Mouse (Mus musculus) kidney, postnatal 0 days (tissue): ENCODE data around the gene Dusp22. TPM values are rescaled to one million over a fixed set of nuclear protein-coding genes. Genes with fewer than 3 reads are reported as not detected.

Experiments
- ATAC-seq: fragments of 200-750 bp; cut with Nextera tagmentation; replicated peaks from 2 replicates; pipeline ENCODE4 v1.8.0; 2017; ENCODE audit warnings: low read depth, moderate number of reproducible peaks, moderate TSS enrichment, moderate library complexity; ENCODE audit not compliant: low FRiP score
- DNase-seq: peaks from one replicate; pipeline ENCODE4 v3.0.0-alpha.2; 2016; ENCODE audit warnings: low spot score
- H3K27ac ChIP-seq: fragments of 300-500 bp; sonication (generic); 2 replicates; pipeline ENCODE4 v1.5.1; 2014; ENCODE audit warnings: mild to moderate bottlenecking
- H3K27me3 ChIP-seq: fragments of 300-500 bp; sonication (generic); 2 replicates; pipeline ENCODE4 v1.6.1; 2014; ENCODE audit warnings: low read length, mixed read lengths; ENCODE audit not compliant: insufficient read depth
- H3K36me3 ChIP-seq: fragments of 300-500 bp; sonication (generic); 2 replicates; pipeline ENCODE4 v1.6.1; 2014; ENCODE audit warnings: low read length, mixed read lengths; ENCODE audit not compliant: insufficient read depth
- H3K4me1 ChIP-seq: fragments of 300-500 bp; sonication (generic); replicated peaks from 2 replicates; pipeline ENCODE4 v1.6.1; 2014; ENCODE audit warnings: antibody characterized with exemption, low read length, mixed read lengths; ENCODE audit not compliant: insufficient read depth
- H3K4me2 ChIP-seq: fragments of 300-500 bp; sonication (generic); 2 replicates; pipeline ENCODE4 v1.6.1; 2014; ENCODE audit warnings: mild to moderate bottlenecking, low read length, moderate library complexity, mixed read lengths
- H3K4me3 ChIP-seq: fragments of 300-500 bp; sonication (generic); replicated peaks from 2 replicates; pipeline ENCODE4 v1.5.1; 2014; ENCODE audit warnings: low read depth, low read length
- H3K9ac ChIP-seq: fragments of 300-500 bp; sonication (generic); 2 replicates; pipeline ENCODE4 v1.6.1; 2014; ENCODE audit warnings: low read depth, low read length
- H3K9me3 ChIP-seq: fragments of 300-500 bp; sonication (generic); replicated peaks from 2 replicates; pipeline ENCODE4 v1.6.1; 2016; ENCODE audit warnings: low read length, inconsistent platforms, mixed read lengths
- CTCF ChIP-seq: IDR thresholded peaks from 2 replicates; pipeline ENCODE4 v1.5.1; 2016; ENCODE audit warnings: antibody characterized with exemption, low read depth, mild to moderate bottlenecking, moderate library complexity
- WGBS: fragments of 180-500 bp; shearing (Covaris S2); extraction: QIAGEN DNeasy Blood & Tissue Kit; methylation state at CpG from one replicate; pipeline ENCODE4 v1.1.7; 2014; 5-methylcytosine and 5-hydroxymethylcytosine counted together
- polyA plus RNA-seq: library from polyadenylated mRNA; unstranded; fragments of >200 nt; fragmentation: Nextera tagmentation; extraction: Ambion mirVana; gene quantifications from 2 replicates; pipeline ENCODE4 v1.2.1, GENCODE M21; 2015

The Dusp22 gene
- polyA plus RNA-seq, 1 experiment from 2014 or later: 18.0 TPM

DNA sequence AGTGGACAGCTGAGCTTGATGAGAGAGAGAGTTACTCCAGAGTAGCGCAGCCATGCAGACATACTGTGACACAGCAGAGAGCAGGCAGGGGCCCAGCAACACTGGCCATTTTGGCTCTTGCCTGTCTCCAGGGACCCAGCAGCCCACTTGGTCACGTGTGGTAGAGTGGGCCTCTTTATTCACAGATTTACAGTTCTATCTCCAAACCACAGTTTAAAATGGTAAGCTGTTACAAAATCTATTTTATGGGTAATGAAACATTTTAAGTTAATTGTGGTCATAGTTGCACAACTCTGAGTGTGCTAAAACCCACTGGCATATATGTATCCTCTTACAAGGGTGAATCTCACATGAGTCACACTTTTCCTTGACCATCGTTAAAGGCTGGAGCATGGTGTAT, 9.5 kb downstream of the Dusp22 start:
- DNase-seq (no peak), ATAC-seq (no peak)
- H3K36me3 ChIP-seq: no peaks in the 10 kb centered on the region
- no peak overlapping the region for H3K4me2 ChIP-seq
- H3K4me1 ChIP-seq: no peaks in the 10 kb centered on the region
- H3K27ac ChIP-seq: no peak overlapping the region
- H3K4me3 ChIP-seq: no peak overlapping the region
- 87% methylated on average over 3 of the region's 3 CpGs for WGBS
- H3K9ac ChIP-seq: no peak overlapping the region
- H3K27me3 ChIP-seq: no peaks in the 10 kb centered on the region
- no peak for TF ChIP-seq CTCF
- no peaks in the 10 kb centered on the region for H3K9me3 ChIP-seq

DNA sequence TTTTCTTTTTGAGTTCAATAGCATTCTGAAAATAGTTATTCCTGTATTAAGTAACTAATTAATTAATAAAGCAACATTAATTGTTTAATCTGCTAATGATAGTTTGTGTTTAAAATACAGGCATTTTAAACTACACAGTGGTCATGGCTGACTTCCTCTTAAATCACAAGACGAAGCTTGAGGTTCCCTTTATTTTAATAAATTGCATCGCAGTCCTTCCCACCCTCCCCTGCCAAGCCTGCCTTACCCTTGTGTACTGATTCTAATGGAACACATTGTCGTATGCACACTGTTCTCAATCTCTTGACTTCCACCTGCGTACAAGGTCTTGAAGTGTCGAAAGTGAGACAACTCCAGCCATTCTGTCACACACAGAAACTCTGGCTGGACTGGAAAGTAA, 14.1 kb downstream of the Dusp22 start:
- no peak overlapping the region for H3K9ac ChIP-seq
- 90% methylated on average over 5 of the region's 5 CpGs for WGBS
- no peak overlapping the region for H3K27ac ChIP-seq
- no peaks in the 10 kb centered on the region for H3K27me3 ChIP-seq
- H3K4me1 ChIP-seq: no peaks in the 10 kb centered on the region
- H3K4me3 ChIP-seq: no peak overlapping the region
- no peaks in the 10 kb centered on the region for H3K36me3 ChIP-seq
- DNase-seq: no peak
- no peak overlapping the region for H3K4me2 ChIP-seq
- TF ChIP-seq CTCF: no peak
- no peak for ATAC-seq
- no peaks in the 10 kb centered on the region for H3K9me3 ChIP-seq

DNA sequence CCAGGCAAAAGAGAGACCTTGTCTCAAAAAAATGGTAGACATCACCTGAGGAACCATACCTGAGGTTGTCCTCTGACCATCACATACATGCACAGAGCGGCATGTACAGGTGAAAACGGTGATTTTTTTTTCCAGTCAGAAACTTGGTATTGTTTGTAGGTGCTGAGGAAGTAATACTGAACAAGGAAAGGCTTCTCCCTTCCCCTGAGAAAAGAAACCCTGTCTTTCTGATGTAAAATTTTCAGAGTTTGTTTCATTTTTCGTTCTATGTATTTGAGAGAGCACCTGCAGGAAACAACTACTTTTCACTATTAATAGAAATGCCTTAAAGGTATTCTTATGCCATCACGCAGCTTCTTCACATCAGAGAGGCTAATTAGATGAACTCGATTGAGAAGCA, 19.0 kb downstream of the Dusp22 start:
- no peak overlapping the region for H3K4me2 ChIP-seq
- no peak overlapping the region for H3K9ac ChIP-seq
- no peaks in the 10 kb centered on the region for H3K36me3 ChIP-seq
- no peak for ATAC-seq
- H3K4me1 ChIP-seq: no peaks in the 10 kb centered on the region
- no peak for DNase-seq
- H3K9me3 ChIP-seq: no peaks in the 10 kb centered on the region
- H3K27me3 ChIP-seq: no peaks in the 10 kb centered on the region
- H3K4me3 ChIP-seq: no peak overlapping the region
- H3K27ac ChIP-seq: no peak overlapping the region
- TF ChIP-seq CTCF: no peak
- 97% methylated on average over 5 of the region's 5 CpGs for WGBS

DNA sequence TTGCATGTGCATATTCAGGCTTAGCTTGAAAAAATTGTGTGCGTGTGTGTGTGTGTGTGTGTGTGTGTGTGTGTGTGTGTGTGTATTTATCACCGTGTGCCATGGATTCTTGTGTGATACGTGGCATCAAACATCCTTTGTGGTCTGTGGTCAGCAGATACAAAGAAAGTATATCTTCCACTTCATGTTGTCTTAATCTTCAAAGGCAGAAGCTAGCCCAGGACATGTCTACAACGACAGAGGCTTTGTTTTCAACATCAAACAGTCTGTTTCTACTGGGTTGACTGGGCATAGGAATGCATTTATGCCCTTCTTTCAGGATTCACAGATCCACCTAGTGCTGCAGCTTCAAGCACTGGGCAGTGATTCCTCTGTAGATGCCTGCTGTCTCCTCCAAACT, 22.1 kb downstream of the Dusp22 start:
- no peak overlapping the region for H3K4me3 ChIP-seq
- no peak overlapping the region for H3K9ac ChIP-seq
- no peaks in the 10 kb centered on the region for H3K36me3 ChIP-seq
- no peak for DNase-seq
- no peak for ATAC-seq
- no peaks in the 10 kb centered on the region for H3K27me3 ChIP-seq
- no peak overlapping the region for H3K4me2 ChIP-seq
- no peak for TF ChIP-seq CTCF
- no peak overlapping the region for H3K27ac ChIP-seq
- H3K4me1 ChIP-seq: no peaks in the 10 kb centered on the region
- H3K9me3 ChIP-seq: no peaks in the 10 kb centered on the region
- WGBS: 73% methylated on average over 4 of the region's 4 CpGs

DNA sequence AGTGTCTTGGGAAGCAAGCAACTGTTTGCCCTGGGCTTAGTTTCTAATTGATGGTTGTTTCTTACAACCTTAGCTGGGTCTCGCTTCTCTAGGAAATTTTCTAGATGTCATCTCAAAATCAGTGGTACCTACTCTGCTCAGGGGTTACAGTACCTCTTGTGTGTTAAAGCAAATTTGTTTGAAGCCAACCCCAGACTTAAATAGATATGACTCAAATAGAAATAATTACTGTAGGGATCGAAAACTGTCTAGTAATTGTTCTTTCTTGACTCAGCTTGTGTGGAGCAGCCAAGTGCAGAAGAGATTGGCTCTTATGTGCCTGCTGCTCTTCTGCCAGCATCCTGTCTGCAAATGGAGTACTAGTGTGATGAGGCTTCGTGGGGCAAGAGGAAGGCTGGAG, 22.5 kb downstream of the Dusp22 start:
- Histone ChIP-seq H3K4me1 (no peaks in the 10 kb centered on the region), H3K9me3 (no peaks in the 10 kb centered on the region), H3K27me3 (no peaks in the 10 kb centered on the region), H3K9ac (no peak overlapping the region), H3K4me3 (no peak overlapping the region), H3K4me2 (no peak overlapping the region), H3K36me3 (no peaks in the 10 kb centered on the region), H3K27ac (no peak overlapping the region)
- 84% methylated on average over 3 of the region's 3 CpGs for WGBS
- no peak for ATAC-seq
- no peak for DNase-seq
- no peak for TF ChIP-seq CTCF

DNA sequence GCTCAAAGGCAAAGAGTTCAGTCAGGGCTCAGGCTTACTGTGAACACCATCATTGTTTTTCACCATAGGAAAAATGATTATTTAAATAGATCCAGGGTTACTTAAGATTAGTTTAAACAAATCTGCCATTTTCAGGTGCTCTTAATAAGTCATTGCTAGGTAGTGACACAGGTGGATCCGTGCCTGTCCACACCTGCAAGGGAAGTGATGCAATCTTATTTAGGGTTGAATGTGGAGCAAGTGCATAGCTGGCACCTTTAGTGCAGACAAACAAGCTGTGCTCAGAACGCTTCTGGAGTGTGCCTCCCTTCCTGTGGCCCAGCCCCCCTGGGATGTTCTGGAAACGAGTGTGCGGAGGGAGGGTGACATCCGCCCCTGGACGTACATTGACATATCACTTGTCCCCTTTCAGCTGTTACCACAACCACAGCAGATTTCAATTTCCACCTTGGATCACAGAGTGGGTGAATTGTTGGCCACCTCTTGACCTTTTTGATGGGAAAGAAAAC, 24.9 kb downstream of the Dusp22 start:
- DNase-seq: no peak
- H3K4me2 ChIP-seq: no peak overlapping the region
- WGBS: 44% methylated on average over 6 of the region's 6 CpGs

DNA sequence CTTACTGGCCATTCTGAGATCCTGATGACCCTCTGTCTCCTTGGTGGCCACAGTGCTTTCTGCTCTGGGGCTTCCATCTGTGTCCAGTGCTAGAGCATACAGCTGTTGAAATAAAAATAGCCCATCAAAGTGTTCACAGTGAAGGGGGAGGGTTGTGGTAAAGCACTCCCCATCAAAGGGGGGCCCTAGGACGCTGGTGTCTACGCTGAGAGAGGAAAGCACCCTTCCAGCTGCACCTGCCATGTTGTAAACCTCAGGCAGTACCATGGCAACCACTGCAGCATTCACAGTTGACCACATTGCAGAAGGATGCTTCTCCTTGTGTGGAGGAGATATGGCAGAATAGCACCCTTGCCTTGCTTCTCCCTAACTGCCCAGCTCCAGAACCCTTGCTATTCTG, 26.2 kb downstream of the Dusp22 start:
- no peaks in the 10 kb centered on the region for H3K9me3 ChIP-seq
- ATAC-seq: no peak
- no peaks in the 10 kb centered on the region for H3K4me1 ChIP-seq
- WGBS: 77% methylated on average over 2 of the region's 2 CpGs
- no peak overlapping the region for H3K4me2 ChIP-seq
- TF ChIP-seq CTCF: no peak
- H3K27ac ChIP-seq: no peak overlapping the region
- no peak overlapping the region for H3K4me3 ChIP-seq
- no peaks in the 10 kb centered on the region for H3K36me3 ChIP-seq
- H3K27me3 ChIP-seq: no peaks in the 10 kb centered on the region
- DNase-seq: no peak
- H3K9ac ChIP-seq: no peak overlapping the region

More for the DNA sequence above, 24.9 kb downstream of the Dusp22 start:
- Histone ChIP-seq H3K27me3 (no peaks in the 10 kb centered on the region), H3K36me3 (no peaks in the 10 kb centered on the region), H3K27ac (no peak overlapping the region), H3K9me3 (no peaks in the 10 kb centered on the region), H3K4me1 (no peaks in the 10 kb centered on the region), H3K4me3 (no peak overlapping the region), H3K9ac (no peak overlapping the region)
- no peak for TF ChIP-seq CTCF
- no peak for ATAC-seq
